Mouse (Mus musculus) embryonic facial prominence, embryonic 14.5 days (tissue): ENCODE results near the gene Cd6. TPM values are rescaled to one million over a fixed set of nuclear protein-coding genes. Genes with fewer than 3 reads are reported as not detected.

Source experiments
- ATAC-seq: fragments of 200-750 bp; cut with Nextera tagmentation; 2 replicates; pipeline ENCODE4 v1.8.0; 2017; ENCODE audit warnings: low read depth, moderate number of reproducible peaks, moderate TSS enrichment
- DNase-seq: peaks from one replicate; pipeline ENCODE4 v3.0.0-alpha.2; 2015; ENCODE audit warnings: low spot score
- H3K27ac ChIP-seq: fragments of 300-500 bp; sonication (generic); replicated peaks from 2 replicates; pipeline ENCODE4 v1.5.1; 2014; ENCODE audit warnings: low read depth, mild to moderate bottlenecking, low read length, moderate library complexity
- H3K27me3 ChIP-seq: fragments of 300-500 bp; sonication (generic); replicated peaks from 2 replicates; pipeline ENCODE4 v1.6.1; 2014; ENCODE audit warnings: low read length; ENCODE audit not compliant: control insufficient read depth, insufficient read depth
- H3K36me3 ChIP-seq: fragments of 300-500 bp; sonication (generic); 2 replicates; pipeline ENCODE4 v1.6.1; 2014; ENCODE audit warnings: low read length, mixed read lengths; ENCODE audit not compliant: control insufficient read depth, insufficient read depth
- H3K4me1 ChIP-seq: fragments of 300-500 bp; sonication (generic); 2 replicates; pipeline ENCODE4 v1.6.1; 2014; ENCODE audit warnings: antibody characterized with exemption, low read length; ENCODE audit not compliant: control insufficient read depth, insufficient read depth
- H3K4me2 ChIP-seq: fragments of 300-500 bp; sonication (generic); 2 replicates; pipeline ENCODE4 v1.6.1; 2014; ENCODE audit warnings: low read depth, mild to moderate bottlenecking, low read length, moderate library complexity, mixed read lengths
- H3K4me3 ChIP-seq: fragments of 300-500 bp; sonication (generic); 2 replicates; pipeline ENCODE4 v1.5.1; 2014; ENCODE audit warnings: low read depth, mild to moderate bottlenecking, low read length
- H3K9ac ChIP-seq: fragments of 300-500 bp; sonication (generic); 2 replicates; pipeline ENCODE4 v1.6.1; 2014; ENCODE audit warnings: low read depth, mild to moderate bottlenecking, low read length, moderate library complexity, mixed read lengths
- H3K9me3 ChIP-seq: fragments of 300-500 bp; sonication (generic); 2 replicates; pipeline ENCODE4 v1.6.1; 2016; ENCODE audit warnings: low read length; ENCODE audit not compliant: control insufficient read depth
- WGBS: fragments of 180-500 bp; shearing (Covaris S2); extraction: QIAGEN DNeasy Blood & Tissue Kit; methylation state at CpG from one replicate; pipeline ENCODE4 v1.1.7; 2014; 5-methylcytosine and 5-hydroxymethylcytosine counted together
- polyA plus RNA-seq: library from polyadenylated mRNA; unstranded; fragments of >200 nt; fragmentation: Nextera tagmentation; extraction: Ambion mirVana; gene quantifications from 2 replicates; pipeline ENCODE4 v1.2.1, GENCODE M21; 2014

Gene Cd6
- polyA plus RNA-seq, 1 experiment from 2014 or later = not detected

GRCm38 (mm10) chr19:10801070-10801469, 28.8 kb downstream of the Cd6 start:
- no peaks in the 10 kb centered on the region for H3K4me1 ChIP-seq
- no peaks in the 10 kb centered on the region for H3K9me3 ChIP-seq
- H3K27ac ChIP-seq = no peak overlapping the region
- no peak overlapping the region for H3K9ac ChIP-seq
- 67% methylated on average over 6 of the region's 6 CpGs for WGBS
- no peak overlapping the region for H3K4me2 ChIP-seq
- ATAC-seq (no peak), DNase-seq (peak; percentile 18)
- no peaks in the 10 kb centered on the region for H3K36me3 ChIP-seq
- H3K4me3 ChIP-seq = no peak overlapping the region
- H3K27me3 ChIP-seq = no peaks in the 10 kb centered on the region

- H3K4me3 ChIP-seq = no peak overlapping the region
- DNase-seq (no peak), ATAC-seq (no peak)
- H3K9me3 ChIP-seq = no peaks in the 10 kb centered on the region
- no peaks in the 10 kb centered on the region for H3K36me3 ChIP-seq
- H3K4me1 ChIP-seq = no peaks in the 10 kb centered on the region
- no peak overlapping the region for H3K9ac ChIP-seq
- H3K4me2 ChIP-seq = no peak overlapping the region
- WGBS = 92% methylated on average over 16 of the region's 17 CpGs
- no peaks in the 10 kb centered on the region for H3K27me3 ChIP-seq
- no peak overlapping the region for H3K27ac ChIP-seq
These were observed 30.7 kb downstream of the Cd6 start for GRCm38 (mm10) chr19:10799155-10799554.

GRCm38 (mm10) chr19:10798576-10798975, 31.3 kb downstream of the Cd6 start:
- whole genome bisulfite sequencing = 76% methylated on average over 10 of the region's 10 CpGs
- H3K27me3 ChIP-seq = no peaks in the 10 kb centered on the region
- H3K4me1 ChIP-seq = no peaks in the 10 kb centered on the region
- no peak overlapping the region for H3K4me2 ChIP-seq
- H3K27ac ChIP-seq = no peak overlapping the region
- H3K9me3 ChIP-seq = no peaks in the 10 kb centered on the region
- no peak for DNase-seq
- no peak overlapping the region for H3K9ac ChIP-seq
- ATAC-seq = no peak
- H3K4me3 ChIP-seq = no peak overlapping the region
- no peaks in the 10 kb centered on the region for H3K36me3 ChIP-seq

GRCm38 (mm10) chr19:10794916-10795315, 34.9 kb downstream of the Cd6 start:
- Histone ChIP-seq H3K27ac (no peak overlapping the region), H3K36me3 (no peaks in the 10 kb centered on the region), H3K4me2 (no peak overlapping the region), H3K9ac (no peak overlapping the region), H3K4me3 (no peak overlapping the region), H3K9me3 (no peaks in the 10 kb centered on the region), H3K27me3 (no peaks in the 10 kb centered on the region), H3K4me1 (no peaks in the 10 kb centered on the region)
- ATAC-seq (no peak), DNase-seq (no peak)
- WGBS = 88% methylated on average over 1 of the region's 1 CpGs

- Histone ChIP-seq H3K4me3 (no peak overlapping the region), H3K9ac (no peak overlapping the region), H3K36me3 (no peaks in the 10 kb centered on the region), H3K9me3 (no peaks in the 10 kb centered on the region), H3K4me1 (no peaks in the 10 kb centered on the region), H3K4me2 (no peak overlapping the region), H3K27me3 (no peaks in the 10 kb centered on the region), H3K27ac (no peak overlapping the region)
- DNase-seq = no peak
- WGBS = 49% methylated on average over 3 of the region's 3 CpGs
- ATAC-seq = no peak
These were observed 36.8 kb downstream of the Cd6 start for GRCm38 (mm10) chr19:10793044-10793443.

- H3K4me3 ChIP-seq = no peak overlapping the region
- no peak overlapping the region for H3K27ac ChIP-seq
- H3K27me3 ChIP-seq = no peaks in the 10 kb centered on the region
- no peak for DNase-seq
- WGBS = 71% methylated on average over 9 of the region's 9 CpGs
- H3K4me1 ChIP-seq = peaks cover 2% of the 10 kb centered on the region; the same call in 1 of the 2 replicates
- no peaks in the 10 kb centered on the region for H3K36me3 ChIP-seq
- no peak for ATAC-seq
- H3K4me2 ChIP-seq = no peak overlapping the region
- no peak overlapping the region for H3K9ac ChIP-seq
- H3K9me3 ChIP-seq = no peaks in the 10 kb centered on the region
These were observed 39.5 kb downstream of the Cd6 start for GRCm38 (mm10) chr19:10790323-10790722.

- no peaks in the 10 kb centered on the region for H3K9me3 ChIP-seq
- H3K4me2 ChIP-seq = no peak overlapping the region
- H3K36me3 ChIP-seq = no peaks in the 10 kb centered on the region
- peaks cover 9% of the 10 kb centered on the region; the same call in 1 of the 2 replicates for H3K4me1 ChIP-seq
- H3K27me3 ChIP-seq = no peaks in the 10 kb centered on the region
- 48% methylated on average over 8 of the region's 9 CpGs for WGBS
- no peak for ATAC-seq
- no peak for DNase-seq
- no peak overlapping the region for H3K27ac ChIP-seq
- no peak overlapping the region for H3K9ac ChIP-seq
- H3K4me3 ChIP-seq = no peak overlapping the region
These were observed 41.6 kb downstream of the Cd6 start for GRCm38 (mm10) chr19:10788242-10788641.

GRCm38 (mm10) chr19:10787406-10787805, 42.5 kb downstream of the Cd6 start:
- no peak for ATAC-seq
- WGBS = 77% methylated on average over 4 of the region's 4 CpGs

GRCm38 (mm10) chr19:10786753-10787152, 43.1 kb downstream of the Cd6 start:
- H3K9me3 ChIP-seq = no peaks in the 10 kb centered on the region
- ATAC-seq (no peak), DNase-seq (no peak)
- no peak overlapping the region for H3K4me3 ChIP-seq
- WGBS = 76% methylated on average over 6 of the region's 6 CpGs
- no peak overlapping the region for H3K9ac ChIP-seq
- no peaks in the 10 kb centered on the region for H3K27me3 ChIP-seq
- no peaks in the 10 kb centered on the region for H3K36me3 ChIP-seq
- H3K4me1 ChIP-seq = peaks cover 9% of the 10 kb centered on the region; the same call in 1 of the 2 replicates
- H3K27ac ChIP-seq = no peak overlapping the region
- H3K4me2 ChIP-seq = no peak overlapping the region

More at GRCm38 (mm10) chr19:10787406-10787805, 42.5 kb downstream of the Cd6 start:
- no peak overlapping the region for H3K27ac ChIP-seq
- no peaks in the 10 kb centered on the region for H3K36me3 ChIP-seq
- no peak overlapping the region for H3K4me2 ChIP-seq
- peaks cover 9% of the 10 kb centered on the region; the same call in 1 of the 2 replicates for H3K4me1 ChIP-seq
- H3K9ac ChIP-seq = no peak overlapping the region
- DNase-seq = no peak
- H3K9me3 ChIP-seq = no peaks in the 10 kb centered on the region
- H3K4me3 ChIP-seq = no peak overlapping the region
- no peaks in the 10 kb centered on the region for H3K27me3 ChIP-seq
